Mouse (Mus musculus) embryo, embryonic 11.5 days (tissue): Measurements from ENCODE around the gene Mapkapk5.
A peak's percentile ranks its signal among the peaks of the same experiment; 100 is the strongest.

Experiments
- DNase-seq: peaks from one replicate; pipeline ENCODE4 v3.0.0-alpha.2; 2012; ENCODE audit warnings: low read depth, low spot score

Mapkapk5 gene

GRCm38 (mm10) chr5:121545793-121546529 lies at the start of gene Mapkapk5:
Mapkapk5 (minus strand) TSS chr5:121545905.
- DNase-seq, result peak; percentile 97

DNA sequence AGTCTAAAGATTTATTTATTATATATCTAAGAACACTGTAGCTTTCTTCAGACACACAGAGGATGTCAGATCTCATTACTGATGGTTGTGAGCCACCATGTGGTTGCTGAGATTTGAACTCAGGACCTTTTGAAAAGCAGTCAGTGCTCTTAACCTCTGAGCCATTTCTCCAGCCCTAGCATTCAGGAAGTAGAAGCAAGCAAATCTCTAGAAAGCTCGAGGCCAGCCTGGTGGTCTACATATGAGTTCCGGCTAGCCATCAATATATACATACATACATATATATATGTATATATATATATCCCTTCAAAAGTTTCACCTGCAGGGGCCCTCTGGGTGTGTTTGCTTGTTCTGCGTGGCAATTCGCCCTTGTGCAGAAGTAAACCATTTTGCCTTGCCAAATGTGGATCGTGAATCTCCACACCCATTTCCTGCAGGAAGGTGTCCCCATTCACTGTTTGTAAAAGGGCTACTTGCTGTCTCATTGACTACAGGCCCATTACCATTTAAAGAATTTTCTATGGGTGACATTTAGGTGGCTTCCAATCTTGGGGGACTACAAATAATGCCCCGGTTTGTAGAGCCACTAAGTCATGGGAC lies 49.1 kb upstream of the Mapkapk5 start:
- DNase-seq, result no peak

GRCm38 (mm10) chr5:121593451-121594401 lies 48.0 kb upstream of the Mapkapk5 start, which contains the start of gene Aldh2:
Aldh2 (minus strand) TSS chr5:121593824.
- peak; percentile 71 for DNase-seq

GRCm38 (mm10) chr5:121592816-121593407 lies 47.2 kb upstream of the Mapkapk5 start:
- no peak for DNase-seq

GRCm38 (mm10) chr5:121592064-121592815 lies 46.5 kb upstream of the Mapkapk5 start:
- DNase-seq, result no peak

DNA sequence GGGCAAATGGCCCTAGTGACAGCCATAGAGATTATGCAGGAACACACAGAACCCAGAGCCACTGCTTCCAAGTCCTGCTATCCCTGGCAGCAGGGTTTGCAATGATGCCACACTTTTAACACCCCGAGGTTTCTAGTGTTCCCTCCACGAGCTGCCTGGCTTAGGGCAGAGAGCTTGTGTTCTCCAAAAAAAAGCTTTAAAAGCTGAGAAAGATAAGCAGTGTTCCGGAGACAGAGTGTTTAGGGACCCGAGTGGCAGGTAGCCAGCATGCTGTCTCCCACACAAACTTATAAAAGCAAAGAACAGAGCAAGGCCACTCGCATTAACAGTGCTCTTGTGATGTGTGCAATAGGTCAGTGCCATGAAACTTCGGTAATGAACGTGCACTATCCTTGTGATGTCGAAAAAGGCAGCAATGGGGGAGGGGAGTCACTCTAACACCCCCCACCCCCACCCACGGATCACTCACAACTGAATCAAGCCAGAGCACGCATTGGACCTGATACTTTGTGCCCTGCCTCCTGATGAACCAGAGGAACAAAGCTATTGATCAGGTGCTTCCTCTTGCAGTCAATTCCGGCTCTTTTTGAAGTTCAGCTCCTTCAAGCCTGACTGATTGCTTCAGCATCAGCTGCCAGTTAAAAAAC lies 45.8 kb upstream of the Mapkapk5 start:
- no peak for DNase-seq

DNA sequence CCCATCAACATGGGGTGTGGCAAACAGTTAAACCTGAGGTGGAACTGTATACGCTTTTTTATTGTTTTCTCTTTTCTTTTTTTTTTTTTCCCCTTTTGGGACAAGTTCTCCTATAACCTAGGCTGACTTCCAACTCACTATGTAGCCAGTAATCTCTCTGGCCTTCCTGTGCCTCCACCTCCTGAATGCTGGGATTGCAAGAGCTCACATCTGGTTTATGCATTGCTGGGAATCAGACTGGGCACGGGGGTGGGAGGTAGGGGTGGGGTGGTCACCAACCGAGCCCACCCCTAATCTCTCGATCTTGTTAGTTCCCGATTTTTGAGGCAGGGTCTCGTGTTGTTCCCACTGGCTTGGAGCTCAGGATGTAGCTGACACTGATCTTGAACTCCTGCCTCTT lies 44.2 kb upstream of the Mapkapk5 start:
- no peak for DNase-seq

GRCm38 (mm10) chr5:121586400-121587039 lies 40.8 kb upstream of the Mapkapk5 start:
- DNase-seq, result no peak

DNA sequence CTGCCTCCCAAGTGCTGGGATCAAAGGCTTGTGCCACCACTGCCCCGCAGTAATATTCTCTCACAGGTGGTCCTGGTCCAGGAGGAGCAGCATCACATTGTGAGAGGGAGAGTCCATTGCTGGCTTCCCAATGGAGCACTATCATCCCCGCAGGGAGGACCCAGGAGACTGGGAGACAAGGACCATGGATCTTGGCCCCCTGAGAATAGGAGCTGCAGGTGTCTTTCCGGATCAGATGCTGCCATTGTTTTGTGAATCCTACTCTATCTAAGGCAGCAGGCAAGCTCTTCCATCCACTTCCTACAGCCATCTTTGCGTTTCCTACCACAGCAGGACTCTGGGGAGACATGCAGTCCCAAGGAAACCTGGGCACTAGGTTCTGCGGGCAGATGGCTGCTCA lies 40.0 kb upstream of the Mapkapk5 start:
- DNase-seq, result no peak

DNA sequence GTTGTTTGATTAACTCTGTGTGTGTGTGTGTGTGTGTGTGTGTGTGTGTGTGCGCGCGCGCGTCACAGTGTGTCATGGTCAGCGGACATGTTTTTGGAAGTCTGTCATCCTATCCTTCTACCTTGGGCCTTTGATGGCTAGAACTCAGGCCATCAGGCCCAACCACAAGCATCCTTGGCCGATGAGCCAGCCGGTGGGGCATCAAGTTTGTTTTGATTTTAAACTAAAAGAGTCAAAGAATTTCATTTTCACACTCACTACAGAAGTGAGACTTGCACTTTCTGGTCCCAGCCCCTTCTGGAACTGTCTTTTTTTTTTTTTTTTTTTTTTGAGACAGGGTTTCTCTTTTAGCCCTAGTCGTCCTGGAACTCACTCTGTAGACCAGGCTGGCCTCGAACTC lies 39.3 kb upstream of the Mapkapk5 start:
- no peak for DNase-seq

- DNase-seq, result no peak
Measured at GRCm38 (mm10) chr5:121583765-121584501, 38.2 kb upstream of the Mapkapk5 start.

DNA sequence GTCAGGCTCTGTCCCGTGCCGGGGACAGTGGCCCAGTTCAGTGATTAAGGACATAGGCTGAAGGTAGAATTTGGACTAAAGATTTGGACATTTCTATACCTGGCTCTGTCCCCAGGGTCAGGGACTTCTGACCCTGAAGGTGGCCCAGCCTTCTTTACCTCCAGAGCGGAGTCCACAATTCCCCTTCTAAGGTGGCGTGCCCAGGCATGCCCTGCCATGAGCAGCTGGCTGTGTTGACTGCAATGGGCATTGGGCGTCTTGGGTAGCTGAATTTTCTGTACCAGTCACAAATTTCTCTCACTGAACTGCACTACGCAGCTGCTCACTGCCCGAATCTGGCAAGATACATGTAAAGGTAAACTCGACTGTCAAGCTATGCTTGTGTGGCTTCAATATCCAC lies 36.2 kb upstream of the Mapkapk5 start:
- DNase-seq, result no peak

- DNase-seq, result no peak
Measured at GRCm38 (mm10) chr5:121576927-121577488, 31.3 kb upstream of the Mapkapk5 start.

DNA sequence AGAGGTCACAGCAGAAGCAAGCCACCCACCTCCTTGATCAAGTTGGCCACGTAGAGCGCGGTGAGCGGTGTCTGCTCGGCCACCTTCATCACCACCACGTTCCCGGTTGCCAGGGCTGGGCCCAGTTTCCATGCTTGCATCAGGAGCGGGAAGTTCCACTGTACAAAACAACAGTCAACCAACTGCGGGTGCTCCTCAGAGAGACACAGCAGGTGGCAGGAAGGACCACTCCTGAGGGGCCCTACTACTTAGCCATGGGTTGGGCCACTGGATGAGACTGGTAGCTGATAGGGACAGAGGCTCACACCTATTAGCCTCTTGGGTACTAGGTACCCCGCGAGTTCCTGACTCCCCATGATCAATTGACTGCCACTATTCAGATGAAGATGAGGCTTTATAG lies 30.2 kb upstream of the Mapkapk5 start:
- DNase-seq, result no peak

DNA sequence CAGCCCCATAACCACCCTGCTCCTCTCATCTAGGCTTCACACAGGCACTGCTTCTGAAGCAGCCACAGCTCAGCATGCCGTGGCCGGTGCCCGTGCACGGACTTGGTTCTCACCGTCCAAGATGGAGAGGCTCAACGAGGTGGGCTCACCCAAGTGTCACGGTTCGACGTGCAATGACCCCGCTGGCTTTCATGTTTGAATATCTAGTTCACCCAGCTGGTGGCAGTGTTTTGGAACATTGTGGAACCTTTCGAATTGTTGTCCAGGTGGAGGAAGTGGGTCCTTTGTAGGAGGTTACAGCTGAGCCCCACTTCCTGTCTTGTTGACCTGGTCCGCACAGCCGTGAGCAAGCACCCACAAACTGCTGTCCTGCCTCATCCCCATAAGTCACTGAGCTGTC lies 28.4 kb upstream of the Mapkapk5 start:
- DNase-seq, result no peak

- no peak for DNase-seq
Measured at GRCm38 (mm10) chr5:121570787-121571186, 25.1 kb upstream of the Mapkapk5 start.

GRCm38 (mm10) chr5:121569881-121570420 lies 24.2 kb upstream of the Mapkapk5 start:
- DNase-seq, result no peak

DNA sequence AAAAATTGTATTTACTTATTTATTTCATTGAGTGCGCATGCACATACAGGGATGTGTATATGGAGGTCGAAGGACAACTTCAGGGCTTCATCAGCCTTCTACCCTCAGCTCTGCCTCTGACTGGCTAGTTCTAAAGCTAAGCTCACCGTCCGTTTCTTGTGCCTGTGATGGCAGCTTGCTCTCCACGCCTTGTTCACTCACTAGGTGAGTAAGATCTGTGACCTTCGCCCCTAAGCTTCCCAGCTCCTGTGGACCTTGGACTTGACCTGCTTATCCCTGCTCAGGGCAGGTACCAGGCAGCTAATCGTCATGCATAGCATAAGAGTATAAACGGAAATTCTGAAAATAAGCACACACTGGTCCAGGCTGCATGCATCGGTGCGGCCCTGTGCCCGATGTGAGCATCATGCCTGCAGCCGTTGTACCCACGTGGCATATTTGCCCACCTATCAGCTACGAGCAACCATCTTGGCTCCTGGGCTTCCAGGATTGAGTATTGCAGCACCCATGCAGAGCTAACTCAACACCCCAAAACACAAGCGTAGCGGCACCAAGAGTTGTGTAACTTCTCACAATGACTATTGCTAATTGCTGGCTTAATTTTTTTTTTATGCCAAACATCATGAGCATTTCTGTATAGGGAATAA lies 20.5 kb upstream of the Mapkapk5 start:
- DNase-seq, result no peak
